Mouse (Mus musculus): ENCODE measurements around the gene Numb. TPM values are rescaled to one million over a fixed set of nuclear protein-coding genes. Genes with fewer than 3 reads are reported as not detected.

Gene Numb
- total and polyA plus RNA-seq, 3 experiments: 8.4 to 14.6 TPM; not detected in 1

- Histone ChIP-seq H3K4me3 (ENCODE audit: control insufficient read depth in 1 of 2, insufficient read depth in 1 of 2, low read depth in 2 of 2, low read length in 2 of 2) (no peak overlapping the region), H3K36me3 (ENCODE audit: control insufficient read depth in 1 of 2, insufficient read depth in 2 of 2, low read length in 2 of 2) (peaks cover 0 to 2% of the 10 kb centered on the region in 2 experiments; a peak in 2 of 4 replicates), H3K27me3 (ENCODE audit: control insufficient read depth in 1 of 2, insufficient read depth in 2 of 2, low read length in 2 of 2) (no peaks in the 10 kb centered on the region), H3K79me2 (ENCODE audit: control insufficient read depth, insufficient read depth, low read length, poor library complexity) (no peaks in the 10 kb centered on the region), H3K27ac (ENCODE audit: control insufficient read depth, low read depth, low read length) (no peak overlapping the region), H3K9ac (ENCODE audit: control insufficient read depth, low read depth, low read length, poor library complexity, severe bottlenecking) (no peak overlapping the region), H3K4me1 (ENCODE audit: control insufficient read depth in 1 of 2, insufficient read depth in 2 of 2, low read length in 2 of 2) (peaks cover 0 to 3% of the 10 kb centered on the region in 2 experiments; a peak in 2 of 4 replicates), H3K9me3 (replicated peaks; ENCODE audit: insufficient read depth, low read length) (no peaks in the 10 kb centered on the region)
- TF ChIP-seq CHD2 (IDR thresholded peaks at IDR 0.05; ENCODE audit: low read length) (no peak), SMC3 (IDR thresholded peaks at IDR 0.05; ENCODE audit: low read depth, low read length) (no peak)
- DNase-seq (ENCODE audit: low read depth, low spot score): no peak
These were observed 30.5 kb downstream of the Numb start for GRCm38 (mm10) chr12:83891278-83891677.

- Histone ChIP-seq H3K79me2 (ENCODE audit: control insufficient read depth, insufficient read depth, low read length, poor library complexity) (no peaks in the 10 kb centered on the region), H3K4me3 (ENCODE audit: control insufficient read depth in 1 of 2, insufficient read depth in 1 of 2, low read depth in 2 of 2, low read length in 2 of 2) (no peak overlapping the region), H3K9ac (ENCODE audit: control insufficient read depth, low read depth, low read length, poor library complexity, severe bottlenecking) (no peak overlapping the region), H3K4me1 (ENCODE audit: control insufficient read depth in 1 of 2, insufficient read depth in 2 of 2, low read length in 2 of 2) (no peaks in the 10 kb centered on the region), H3K9me3 (replicated peaks; ENCODE audit: insufficient read depth, low read length) (no peaks in the 10 kb centered on the region), H3K27me3 (ENCODE audit: control insufficient read depth in 1 of 2, insufficient read depth in 2 of 2, low read length in 2 of 2) (no peaks in the 10 kb centered on the region), H3K36me3 (ENCODE audit: control insufficient read depth in 1 of 2, insufficient read depth in 2 of 2, low read length in 2 of 2) (no peaks in the 10 kb centered on the region), H3K27ac (ENCODE audit: control insufficient read depth, low read depth, low read length) (no peak overlapping the region)
- TF ChIP-seq MAX (IDR thresholded peaks at IDR 0.05; ENCODE audit: low read length) (no peak), MEF2A (IDR thresholded peaks at IDR 0.05; ENCODE audit: extremely low read depth, insufficient replicate concordance, low read depth, low read length, poor library complexity, severe bottlenecking) (no peak), ELF1 (IDR thresholded peaks at IDR 0.05; ENCODE audit: low read depth, low read length) (no peak), CTCF (IDR thresholded peaks at IDR 0.05 in 2 of 3, conservative IDR thresholded peaks at IDR 0.05 in 1 of 3; ENCODE audit: control insufficient read depth in 1 of 3, insufficient read depth in 1 of 3, low read depth in 2 of 3, low read length in 3 of 3, poor library complexity in 1 of 3, severe bottlenecking in 1 of 3) (no peak), ZNF384 (IDR thresholded peaks at IDR 0.05; ENCODE audit: low read depth, low read length) (no peak), POLR2AphosphoS2 (IDR thresholded peaks at IDR 0.05; ENCODE audit: low read length) (no peak), KAT2A (conservative IDR thresholded peaks at IDR 0.05; ENCODE audit: low read depth, low read length) (no peak), USF2 (IDR thresholded peaks at IDR 0.05; ENCODE audit: borderline replicate concordance in 1 of 2, insufficient read depth in 1 of 2, low read depth in 1 of 2, low read length in 2 of 2) (no peak), RCOR1 (IDR thresholded peaks at IDR 0.05; ENCODE audit: low read depth, low read length) (no peak), E2F4 (IDR thresholded peaks at IDR 0.05; ENCODE audit: borderline replicate concordance, low read depth, low read length) (no peak), BHLHE40 (IDR thresholded peaks at IDR 0.05; ENCODE audit: borderline replicate concordance, low read depth, low read length) (no peak), SMC3 (IDR thresholded peaks at IDR 0.05; ENCODE audit: low read depth, low read length) (no peak), MYB (IDR thresholded peaks at IDR 0.05; ENCODE audit: low read depth, low read length) (no peak), NELFE (IDR thresholded peaks at IDR 0.05; ENCODE audit: low read depth, low read length) (no peak), CHD2 (IDR thresholded peaks at IDR 0.05; ENCODE audit: low read length) (no peak), POLR2AphosphoS5 (IDR thresholded peaks at IDR 0.05; ENCODE audit: borderline replicate concordance, low read depth, low read length) (no peak), RAD21 (IDR thresholded peaks at IDR 0.05; ENCODE audit: low read depth, low read length) (no peak), TBP (IDR thresholded peaks at IDR 0.05; ENCODE audit: low read depth, low read length) (no peak)
- no peak for DNase-seq (ENCODE audit: low read depth, low spot score)
These were observed 32.6 kb downstream of the Numb start for GRCm38 (mm10) chr12:83889128-83889527.

Data from MEL (cell line).